In genomic region chr17:24959371-24959770, GRCm38 (mm10) we compare ENCODE assay signal across 8 mouse cellular contexts. TPM values are rescaled to one million over a fixed set of nuclear protein-coding genes. Genes with fewer than 3 reads are reported as not detected.
A peak's percentile ranks its signal among the peaks of the same experiment; 100 is the strongest.
DNase-seq lines count a peak whose midpoint lies in the region; ATAC-seq and TF ChIP-seq lines count a peak whose summit lies in the region.

No protein-coding gene starts in this region.

- H3K9me3 ChIP-seq in kidney, embryonic 15.5 days (replicated peaks), result no peaks in the 10 kb centered on the region
- no peaks in the 10 kb centered on the region for H3K9me3 ChIP-seq in hindbrain, embryonic 16.5 days (ENCODE audit: control insufficient read depth, low read length)
- no peaks in the 10 kb centered on the region for H3K9me3 ChIP-seq in midbrain, embryonic 16.5 days (replicated peaks; ENCODE audit: control insufficient read depth, low read length, poor library complexity, severe bottlenecking)

- no peak for DNase-seq in kidney, postnatal 36 days
- DNase-seq in gastrocnemius, postnatal 36 days, result no peak
- DNase-seq in ovary, postnatal 14 days (ENCODE audit: low spot score), result no peak
- DNase-seq in layer of hippocampus, postnatal 25 days (ENCODE audit: extremely low spot score in 1 of 2, low spot score in 1 of 2), result no peak

- peak overlapping the region; percentile 90; the same call in 1 of the 2 replicates for H3K27ac ChIP-seq in kidney, embryonic 15.5 days
- H3K27ac ChIP-seq in bone marrow macrophage, adult 2 months (ENCODE audit: insufficient read depth, low read depth, low read length), result no peak overlapping the region; the same call in 1 of the 2 replicates
- no peak overlapping the region for H3K27ac ChIP-seq in hindbrain, embryonic 16.5 days (ENCODE audit: low read depth, low read length)
- peak overlapping the region; percentile 88; the same call in 1 of the 2 replicates for H3K27ac ChIP-seq in midbrain, embryonic 16.5 days (ENCODE audit: low read length)

- H3K4me1 ChIP-seq in kidney, embryonic 15.5 days, result peaks cover 12% of the 10 kb centered on the region
- H3K4me1 ChIP-seq in bone marrow macrophage, adult 2 months (ENCODE audit: control insufficient read depth, insufficient read depth, low read length), result peaks cover 8% of the 10 kb centered on the region
- peaks cover 10% of the 10 kb centered on the region for H3K4me1 ChIP-seq in hindbrain, embryonic 16.5 days (ENCODE audit: control insufficient read depth, insufficient read depth, low read depth, low read length)
- peaks cover 14% of the 10 kb centered on the region for H3K4me1 ChIP-seq in midbrain, embryonic 16.5 days (ENCODE audit: control insufficient read depth, insufficient read depth, low read length)

- ATAC-seq in kidney, embryonic 15.5 days (replicated peaks; ENCODE audit: low FRiP score), result no peak
- ATAC-seq in hindbrain, embryonic 16.5 days, result no peak
- ATAC-seq in midbrain, embryonic 16.5 days, result no peak

- H3K4me2 ChIP-seq in kidney, embryonic 15.5 days, result peak overlapping the region; percentile 72
- peak overlapping the region; percentile 54 for H3K4me2 ChIP-seq in hindbrain, embryonic 16.5 days (ENCODE audit: low read length)
- H3K4me2 ChIP-seq in midbrain, embryonic 16.5 days (ENCODE audit: low read length), result peak overlapping the region; percentile 79

- peak overlapping the region; percentile 98 for H3K4me3 ChIP-seq in kidney, embryonic 15.5 days (replicated peaks)
- peak overlapping the region; percentile 83 for H3K4me3 ChIP-seq in bone marrow macrophage, adult 2 months (ENCODE audit: insufficient read depth, low read length)
- H3K4me3 ChIP-seq in hindbrain, embryonic 16.5 days (ENCODE audit: low read length), result peak overlapping the region; percentile 89
- H3K4me3 ChIP-seq in midbrain, embryonic 16.5 days (ENCODE audit: low read depth, low read length), result peak overlapping the region; percentile 95

- H3K27me3 ChIP-seq in kidney, embryonic 15.5 days, result no peaks in the 10 kb centered on the region
- no peaks in the 10 kb centered on the region for H3K27me3 ChIP-seq in hindbrain, embryonic 16.5 days (replicated peaks; ENCODE audit: control insufficient read depth, insufficient read depth, low read length)
- H3K27me3 ChIP-seq in midbrain, embryonic 16.5 days (ENCODE audit: control insufficient read depth, insufficient read depth, low read depth, low read length), result no peaks in the 10 kb centered on the region

- TF ChIP-seq CTCF in bone marrow macrophage, adult 2 months (IDR thresholded peaks at IDR 0.05; ENCODE audit: low read depth, low read length), result no peak

- H3K9ac ChIP-seq in kidney, embryonic 15.5 days, result peak overlapping the region; percentile 91
- H3K9ac ChIP-seq in hindbrain, embryonic 16.5 days (ENCODE audit: low read depth, low read length), result peak overlapping the region; percentile 88
- H3K9ac ChIP-seq in midbrain, embryonic 16.5 days (ENCODE audit: low read depth, low read length), result peak overlapping the region; percentile 86

- H3K36me3 ChIP-seq in kidney, embryonic 15.5 days, result peaks cover 59% of the 10 kb centered on the region
- peaks cover 20% of the 10 kb centered on the region for H3K36me3 ChIP-seq in hindbrain, embryonic 16.5 days (ENCODE audit: control insufficient read depth, insufficient read depth, low read length)
- peaks cover 18% of the 10 kb centered on the region for H3K36me3 ChIP-seq in midbrain, embryonic 16.5 days (ENCODE audit: control insufficient read depth, insufficient read depth, low read length)

- no peak for TF ChIP-seq POLR2A in bone marrow macrophage, adult 2 months (IDR thresholded peaks at IDR 0.05; ENCODE audit: borderline replicate concordance, low read depth, low read length)

- intact Hi-C loops in gastrocnemius, postnatal 36 days (cut with DNase I), result no loop called here

- 41% methylated on average over 8 of the region's 8 CpGs for WGBS in kidney, embryonic 15.5 days
- 34% methylated on average over 8 of the region's 8 CpGs for WGBS in hindbrain, embryonic 16.5 days
- 35% methylated on average over 8 of the region's 8 CpGs for WGBS in midbrain, embryonic 16.5 days

RNA-seq across cellular contexts. Expression of gene Jpt2, which starts 1.1 kb away (rescaled TPM):
- polyA plus RNA-seq in kidney, embryonic 15.5 days (2015; fragmentation: Nextera tagmentation; extraction: Ambion mirVana), result 219 and 228 TPM in 2 replicates
- 35.7 and 42.4 TPM in 2 replicates for polyA plus RNA-seq in bone marrow macrophage, adult 2 months (2012; ENCODE audit: insufficient read depth, insufficient read length, missing spikeins)
- 82.9 and 97.9 TPM in 2 replicates for polyA plus RNA-seq in hindbrain, embryonic 16.5 days (2015; fragmentation: Nextera tagmentation; extraction: Ambion mirVana)
- polyA plus RNA-seq in midbrain, embryonic 16.5 days (2015; fragmentation: Nextera tagmentation; extraction: Ambion mirVana), result 86.2 and 100 TPM in 2 replicates
- 1 to 10 TPM; 6.2 to 6.8 TPM for total RNA-seq in gastrocnemius, postnatal 36 days (2021)
- total RNA-seq in layer of hippocampus, postnatal 25 days (2021), result 1 to 10 TPM; 5.5 to 5.6 TPM

RNA-seq across cellular contexts. Expression of gene Mapk8ip3, which starts 22.6 kb away (rescaled TPM):
- polyA plus RNA-seq in kidney, embryonic 15.5 days (2015; fragmentation: Nextera tagmentation; extraction: Ambion mirVana), result 24.3 and 31.1 TPM in 2 replicates
- polyA plus RNA-seq in bone marrow macrophage, adult 2 months (2012; ENCODE audit: insufficient read depth, insufficient read length, missing spikeins), result 56.7 and 64.0 TPM in 2 replicates
- 90.0 and 102 TPM in 2 replicates for polyA plus RNA-seq in hindbrain, embryonic 16.5 days (2015; fragmentation: Nextera tagmentation; extraction: Ambion mirVana)
- polyA plus RNA-seq in midbrain, embryonic 16.5 days (2015; fragmentation: Nextera tagmentation; extraction: Ambion mirVana), result 100 and 104 TPM in 2 replicates
- total RNA-seq in gastrocnemius, postnatal 36 days (2021), result 10 to 100 TPM; 16.2 to 24.4 TPM
- total RNA-seq in layer of hippocampus, postnatal 25 days (2021), result 100 to 1,000 TPM; 367 to 401 TPM

RNA-seq across cellular contexts. Expression of gene Cramp1l, which starts 56.2 kb away (rescaled TPM):
- 6.6 and 8.1 TPM in 2 replicates for polyA plus RNA-seq in kidney, embryonic 15.5 days (2015; fragmentation: Nextera tagmentation; extraction: Ambion mirVana)
- polyA plus RNA-seq in bone marrow macrophage, adult 2 months (2012; ENCODE audit: insufficient read depth, insufficient read length, missing spikeins), result 16.0 and 17.3 TPM in 2 replicates
- polyA plus RNA-seq in hindbrain, embryonic 16.5 days (2015; fragmentation: Nextera tagmentation; extraction: Ambion mirVana), result 4.0 and 5.5 TPM in 2 replicates
- polyA plus RNA-seq in midbrain, embryonic 16.5 days (2015; fragmentation: Nextera tagmentation; extraction: Ambion mirVana), result 4.6 and 5.3 TPM in 2 replicates
- total RNA-seq in gastrocnemius, postnatal 36 days (2021), result 1 to 10 TPM; 5.9 to 7.1 TPM
- total RNA-seq in layer of hippocampus, postnatal 25 days (2021), result 10 to 100 TPM; 23.6 to 27.5 TPM

RNA-seq across cellular contexts. Expression of gene Ift140, which starts 56.5 kb away (rescaled TPM):
- polyA plus RNA-seq in kidney, embryonic 15.5 days (2015; fragmentation: Nextera tagmentation; extraction: Ambion mirVana), result 19.2 and 27.6 TPM in 2 replicates
- 16.8 and 20.4 TPM in 2 replicates for polyA plus RNA-seq in bone marrow macrophage, adult 2 months (2012; ENCODE audit: insufficient read depth, insufficient read length, missing spikeins)
- polyA plus RNA-seq in hindbrain, embryonic 16.5 days (2015; fragmentation: Nextera tagmentation; extraction: Ambion mirVana), result 17.1 and 20.8 TPM in 2 replicates
- polyA plus RNA-seq in midbrain, embryonic 16.5 days (2015; fragmentation: Nextera tagmentation; extraction: Ambion mirVana), result 18.8 and 20.1 TPM in 2 replicates
- total RNA-seq in gastrocnemius, postnatal 36 days (2021), result 1 to 10 TPM; 1.7 to 2.0 TPM
- 10 to 100 TPM; 20.8 to 24.1 TPM for total RNA-seq in layer of hippocampus, postnatal 25 days (2021)

Comparison
In these comparisons a context has a peak if more than half of its experiments do, and no peak if none do; other contexts are left out.
1. H3K27ac ChIP-seq: peak in kidney, embryonic 15.5 days (single experiment) and midbrain, embryonic 16.5 days (single experiment); none in bone marrow macrophage, adult 2 months (single experiment) and hindbrain, embryonic 16.5 days (single experiment).
2. Peak in every context shown above with its lines, with median percentiles within 50 percentile points of each other: H3K4me2 ChIP-seq, H3K4me3 ChIP-seq and H3K9ac ChIP-seq.